9 mouse cellular contexts compared by ENCODE assay signal in the genomic region with DNA sequence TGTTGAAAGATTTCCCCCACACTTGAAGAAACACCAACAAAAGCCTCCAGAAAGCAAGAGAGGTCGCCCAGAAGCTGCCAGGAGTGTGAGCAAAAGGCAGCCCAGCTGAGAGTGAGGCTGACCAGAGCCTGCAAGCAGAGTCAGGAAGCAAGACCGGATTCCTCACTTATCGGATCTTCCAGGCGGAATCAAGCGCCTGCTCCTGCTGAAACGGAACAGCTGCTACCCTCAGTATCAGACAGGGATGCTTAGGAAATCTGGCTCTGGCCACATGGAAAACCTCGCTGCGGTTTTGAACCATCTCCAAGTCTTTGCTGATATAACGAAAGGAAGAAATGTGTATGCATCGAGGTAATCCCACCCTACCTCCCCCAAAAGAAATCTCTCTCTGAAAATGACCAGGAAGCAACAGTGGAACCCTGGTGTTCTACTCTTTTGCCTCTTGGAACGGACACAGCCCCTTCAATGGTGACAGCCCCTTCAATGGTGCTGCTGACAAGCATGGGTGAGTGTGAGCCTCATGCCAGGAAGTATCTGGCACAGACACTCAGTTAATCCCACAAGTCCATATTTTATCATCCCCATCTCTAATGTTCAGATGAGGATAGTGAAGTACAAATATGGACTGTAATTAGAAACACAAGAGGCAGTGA.
DNase-seq lines count a peak whose midpoint lies in the region; ATAC-seq lines count a peak whose summit lies in the region.
"Had no signal": no experiment of that assay in that cellular context is flagged by ENCODE, and none has a peak within 500 bp of the region (broad histone marks: within the 10 kb centered on the region; RNA-seq: fewer than 3 reads in every experiment).

No protein-coding gene starts in this region.

- no peak overlapping the region for H3K27ac ChIP-seq in forebrain, embryonic 16.5 days (ENCODE audit: low read length)
- H3K27ac ChIP-seq in forebrain, embryonic 12.5 days, result no peak overlapping the region
- H3K27ac ChIP-seq: liver, embryonic 13.5 days had no signal

- intact Hi-C loops in gastrocnemius, postnatal 36 days (cut with DNase I), result no loop called here

- no peak for ATAC-seq in forebrain, embryonic 16.5 days
- no peak for ATAC-seq in forebrain, embryonic 12.5 days (ENCODE audit: low FRiP score)
- no peak for ATAC-seq in megakaryocyte-erythroid progenitor cell, adult 5-6 weeks (replicated peaks; ENCODE audit: low FRiP score, low TSS enrichment, poor library complexity, severe bottlenecking)

- H3K4me3 ChIP-seq in forebrain, embryonic 16.5 days (replicated peaks; ENCODE audit: low read length), result no peak overlapping the region
- no peak overlapping the region for H3K4me3 ChIP-seq in forebrain, embryonic 12.5 days (replicated peaks)
- H3K4me3 ChIP-seq: liver, embryonic 13.5 days had no signal

- DNase-seq in cerebellum, adult 18-20 months, result peak; percentile 6 to 15
- DNase-seq in heart, adult 9 months (ENCODE audit: low spot score in 2 of 2), result peak; percentile 81 to 85
- DNase-seq in kidney, postnatal 4 days, result peak; percentile 66 to 72
- no peak for DNase-seq in gastrocnemius, postnatal 36 days
- no peak for DNase-seq in spleen, postnatal 4 days (ENCODE audit: low spot score in 2 of 2)
- DNase-seq: liver, embryonic 13.5 days had no signal

- no peak overlapping the region; the same call in 1 of the 2 replicates for H3K9ac ChIP-seq in forebrain, embryonic 16.5 days (replicated peaks; ENCODE audit: low read depth, low read length)
- no peak overlapping the region for H3K9ac ChIP-seq in forebrain, embryonic 12.5 days
- H3K9ac ChIP-seq: liver, embryonic 13.5 days had no signal

- no peaks in the 10 kb centered on the region for H3K9me3 ChIP-seq in forebrain, embryonic 16.5 days (ENCODE audit: control insufficient read depth, low read length)
- no peaks in the 10 kb centered on the region for H3K9me3 ChIP-seq in forebrain, embryonic 12.5 days
- H3K9me3 ChIP-seq: liver, embryonic 13.5 days had no signal

- 44% methylated on average over 11 of the region's 11 CpGs for WGBS in forebrain, embryonic 16.5 days
- 68% methylated on average over 11 of the region's 11 CpGs for WGBS in forebrain, embryonic 12.5 days

- 0 out of 2 replicates have a peak, but pooled peaks cover 2% of the 10 kb centered on the region for H3K4me1 ChIP-seq in forebrain, embryonic 16.5 days (replicated peaks; ENCODE audit: control insufficient read depth, insufficient read depth, low read length)
- no peaks in the 10 kb centered on the region for H3K4me1 ChIP-seq in forebrain, embryonic 12.5 days
- H3K4me1 ChIP-seq: liver, embryonic 13.5 days had no signal

- no peaks in the 10 kb centered on the region for H3K36me3 ChIP-seq in forebrain, embryonic 16.5 days (ENCODE audit: control insufficient read depth, insufficient read depth)
- H3K36me3 ChIP-seq in forebrain, embryonic 12.5 days (replicated peaks), result no peaks in the 10 kb centered on the region
- H3K36me3 ChIP-seq: liver, embryonic 13.5 days had no signal

- H3K27me3 ChIP-seq in forebrain, embryonic 16.5 days (replicated peaks; ENCODE audit: control insufficient read depth, insufficient read depth, low read length), result no peaks in the 10 kb centered on the region
- H3K27me3 ChIP-seq in forebrain, embryonic 12.5 days, result no peaks in the 10 kb centered on the region
- H3K27me3 ChIP-seq: liver, embryonic 13.5 days had no signal

- peak overlapping the region; percentile 11; the same call in 1 of the 2 replicates for H3K4me2 ChIP-seq in forebrain, embryonic 16.5 days (ENCODE audit: low read length)
- no peak overlapping the region for H3K4me2 ChIP-seq in forebrain, embryonic 12.5 days
- H3K4me2 ChIP-seq: liver, embryonic 13.5 days had no signal

Comparison
In these comparisons a context has a peak if more than half of its experiments do, and no peak if none do; other contexts are left out.
1. DNase-seq: peak in cerebellum, adult 18-20 months (2 of 2), heart, adult 9 months (2 of 2) and kidney, postnatal 4 days (2 of 2); none in gastrocnemius, postnatal 36 days (0 of 2) and spleen, postnatal 4 days (0 of 2).